Mouse (Mus musculus) stomach, postnatal 0 days (tissue): ENCODE measurements around the gene Batf.

ENCODE experiments used
- CTCF ChIP-seq: IDR thresholded peaks from 2 replicates; pipeline ENCODE4 v1.5.1; 2016; ENCODE audit warnings: antibody characterized with exemption, low read depth, mild to moderate bottlenecking, moderate library complexity
- EP300 ChIP-seq: optimal IDR thresholded peaks from 2 replicates; pipeline ENCODE3; 2016; ENCODE audit warnings: antibody characterized with exemption

DNA sequence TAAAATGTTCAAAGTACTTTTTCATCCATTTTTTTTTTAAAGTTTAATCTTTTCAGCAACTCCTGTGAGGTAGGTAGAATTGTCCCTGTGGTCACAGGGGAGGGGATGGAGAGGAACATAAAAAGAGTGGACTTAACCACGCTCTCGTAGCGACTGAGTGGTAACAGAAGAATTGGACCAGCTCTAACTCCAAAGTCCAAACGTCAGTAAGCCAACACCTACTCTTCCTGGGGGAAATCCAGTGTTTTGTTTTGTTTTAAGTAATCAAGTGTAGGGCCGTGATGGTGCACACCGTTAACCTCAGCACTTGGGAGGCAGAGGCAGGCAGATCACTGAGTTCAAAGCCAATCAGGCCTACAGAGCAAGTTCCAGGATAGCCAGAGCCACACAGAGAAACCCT is 65.6 kb downstream of the Batf start:
- TF ChIP-seq CTCF (no peak), EP300 (no peak)
